Mouse (Mus musculus) ES-Bruce4 (cell line): Measurements from ENCODE around the gene Ptpn20.

Experiments
- CTCF ChIP-seq: IDR thresholded peaks from one replicate; pipeline ENCODE4 v1.8.1; 2011; ENCODE audit warnings: low read depth, low read length
- EP300 ChIP-seq: IDR thresholded peaks from 2 replicates; pipeline ENCODE4 v1.6.1; 2011; ENCODE audit warnings: low read depth, low read length; ENCODE audit not compliant: insufficient read depth
- POLR2A ChIP-seq: IDR thresholded peaks from one replicate; pipeline ENCODE4 v1.8.1; 2011; ENCODE audit warnings: low read length; ENCODE audit not compliant: insufficient read depth

- TF ChIP-seq CTCF (no peak), POLR2A (no peak), EP300 (no peak)
Measured at GRCm38 (mm10) chr14:33549856-33550255, 39.2 kb upstream of the Ptpn20 start.
